9 mouse cellular contexts compared by ENCODE assay signal in genomic region chr2:75786075-75786474, GRCm38 (mm10). TPM values are rescaled to one million over a fixed set of nuclear protein-coding genes. Genes with fewer than 3 reads are reported as not detected.
DNase-seq lines count a peak whose midpoint lies in the region; ATAC-seq and TF ChIP-seq lines count a peak whose summit lies in the region.
"Had no signal": no experiment of that assay in that cellular context is flagged by ENCODE, and none has a peak within 500 bp of the region (broad histone marks: within the 10 kb centered on the region; RNA-seq: fewer than 3 reads in every experiment).

No protein-coding gene starts in this region.

- H3K9ac ChIP-seq in MEL (ENCODE audit: control insufficient read depth, low read depth, low read length, poor library complexity, severe bottlenecking): no peak overlapping the region; the same call in 1 of the 2 replicates
- H3K9ac ChIP-seq in embryonic facial prominence, embryonic 12.5 days: no peak overlapping the region
- H3K9ac ChIP-seq: embryonic facial prominence, embryonic 13.5 days had no signal

- no peaks in the 10 kb centered on the region for H3K9me3 ChIP-seq in heart, embryonic 10.5 days
- H3K9me3 ChIP-seq in MEL (replicated peaks; ENCODE audit: insufficient read depth, low read length): no peaks in the 10 kb centered on the region
- no peaks in the 10 kb centered on the region for H3K9me3 ChIP-seq in embryonic facial prominence, embryonic 12.5 days
- H3K9me3 ChIP-seq: embryonic facial prominence, embryonic 13.5 days had no signal

- WGBS in heart, embryonic 10.5 days: 19% methylated on average over 6 of the region's 6 CpGs
- 16% methylated on average over 6 of the region's 6 CpGs for WGBS in embryonic facial prominence, embryonic 12.5 days

- H3K4me2 ChIP-seq in embryonic facial prominence, embryonic 12.5 days (replicated peaks): no peak overlapping the region
- H3K4me2 ChIP-seq: embryonic facial prominence, embryonic 13.5 days had no signal

- TF ChIP-seq POLR2A in MEL (IDR thresholded peaks at IDR 0.05; ENCODE audit: control insufficient read depth in 1 of 2, insufficient read depth in 1 of 2, low read depth in 1 of 2, low read length in 2 of 2, poor library complexity in 1 of 2): no peak

- no peaks in the 10 kb centered on the region for H3K79me2 ChIP-seq in MEL (ENCODE audit: control insufficient read depth, insufficient read depth, low read length, poor library complexity)

- peak; percentile 76 to 98 (median 95) for TF ChIP-seq CTCF in MEL (IDR thresholded peaks at IDR 0.05 in 2 of 3, conservative IDR thresholded peaks at IDR 0.05 in 1 of 3; ENCODE audit: control insufficient read depth in 1 of 3, insufficient read depth in 1 of 3, low read depth in 2 of 3, low read length in 3 of 3, poor library complexity in 1 of 3, severe bottlenecking in 1 of 3)

- H3K4me3 ChIP-seq in heart, embryonic 10.5 days: no peak overlapping the region
- H3K4me3 ChIP-seq in MEL (ENCODE audit: control insufficient read depth in 1 of 2, insufficient read depth in 1 of 2, low read depth in 2 of 2, low read length in 2 of 2): no peak overlapping the region
- H3K4me3 ChIP-seq in embryonic facial prominence, embryonic 12.5 days: no peak overlapping the region
- H3K4me3 ChIP-seq: embryonic facial prominence, embryonic 13.5 days had no signal

- H3K36me3 ChIP-seq in heart, embryonic 10.5 days: no peaks in the 10 kb centered on the region
- peaks cover 0 to 4% of the 10 kb centered on the region in 2 experiments; a peak in 2 of 4 replicates for H3K36me3 ChIP-seq in MEL (ENCODE audit: control insufficient read depth in 1 of 2, insufficient read depth in 2 of 2, low read length in 2 of 2)
- no peaks in the 10 kb centered on the region for H3K36me3 ChIP-seq in embryonic facial prominence, embryonic 12.5 days
- H3K36me3 ChIP-seq: embryonic facial prominence, embryonic 13.5 days had no signal

- peak; percentile 92 for TF ChIP-seq RAD21 in MEL (IDR thresholded peaks at IDR 0.05; ENCODE audit: low read depth, low read length)

- peak; percentile 52 for DNase-seq in heart, adult 8-10 months (ENCODE audit: low spot score)
- DNase-seq in heart, embryonic 10.5 days (ENCODE audit: low spot score): no peak
- DNase-seq in 3T3-L1 (ENCODE audit: low read depth, low spot score) (peak; percentile 90), MEL (ENCODE audit: low read depth, low spot score) (peak; percentile 84)
- peak; percentile 55 to 80 for DNase-seq in kidney, postnatal 36 days
- peak; percentile 22 for DNase-seq in retina, adult 2 months (ENCODE audit: low read depth, low spot score)
- no peak for DNase-seq in cerebellum, adult 8-10 months

- no peaks in the 10 kb centered on the region for H3K27me3 ChIP-seq in heart, embryonic 10.5 days (ENCODE audit: insufficient read depth, poor library complexity, severe bottlenecking)
- no peaks in the 10 kb centered on the region for H3K27me3 ChIP-seq in MEL (ENCODE audit: control insufficient read depth in 1 of 2, insufficient read depth in 2 of 2, low read length in 2 of 2)
- H3K27me3 ChIP-seq in embryonic facial prominence, embryonic 12.5 days: no peaks in the 10 kb centered on the region
- H3K27me3 ChIP-seq: embryonic facial prominence, embryonic 13.5 days had no signal

- no peak overlapping the region for H3K27ac ChIP-seq in heart, embryonic 10.5 days
- H3K27ac ChIP-seq in MEL (ENCODE audit: control insufficient read depth, low read depth, low read length): no peak overlapping the region
- H3K27ac ChIP-seq in embryonic facial prominence, embryonic 12.5 days: peak overlapping the region; percentile 11; the same call in 1 of the 2 replicates
- H3K27ac ChIP-seq: embryonic facial prominence, embryonic 13.5 days had no signal

- H3K4me1 ChIP-seq in heart, embryonic 10.5 days: peaks cover 7% of the 10 kb centered on the region
- peaks cover 0 to 12% of the 10 kb centered on the region in 2 experiments; a peak in 2 of 4 replicates for H3K4me1 ChIP-seq in MEL (ENCODE audit: control insufficient read depth in 1 of 2, insufficient read depth in 2 of 2, low read length in 2 of 2)
- peaks cover 5% of the 10 kb centered on the region for H3K4me1 ChIP-seq in embryonic facial prominence, embryonic 12.5 days

- no peak for ATAC-seq in embryonic facial prominence, embryonic 12.5 days (ENCODE audit: insufficient number of reproducible peaks, insufficient read depth, low FRiP score, low TSS enrichment)

- TF ChIP-seq EP300 in MEL (IDR thresholded peaks at IDR 0.05; ENCODE audit: low read depth in 1 of 2, low read length in 2 of 2): no peak

TF ChIP-seq in MEL, 35 proteins besides CTCF, POLR2A, EP300 and RAD21:
- TF ChIP-seq SMC3 (IDR thresholded peaks at IDR 0.05; ENCODE audit: low read depth, low read length) (peak; percentile 84), ZNF384 (IDR thresholded peaks at IDR 0.05; ENCODE audit: low read depth, low read length) (no peak), GATA1 (IDR thresholded peaks at IDR 0.05; ENCODE audit: low read depth, low read length) (no peak), CHD2 (IDR thresholded peaks at IDR 0.05; ENCODE audit: low read length) (no peak), NELFE (IDR thresholded peaks at IDR 0.05; ENCODE audit: low read depth, low read length) (no peak), MXI1 (IDR thresholded peaks at IDR 0.05; ENCODE audit: low read depth, low read length) (no peak), ZC3H11A (IDR thresholded peaks at IDR 0.05; ENCODE audit: low read depth, low read length) (peak; percentile 77), CHD1 (IDR thresholded peaks at IDR 0.05; ENCODE audit: low read depth, low read length) (no peak)
TF ChIP-seq in MEL: peak in this region for 2.

RNA-seq across cellular contexts. Expression of gene Agps, which starts 45.9 kb away (rescaled TPM):
- 10 to 100 TPM; 26.4 to 32.0 (median 27.2) TPM for total RNA-seq in heart, adult 8-10 months (2022)
- polyA plus RNA-seq in heart, embryonic 10.5 days (2016; fragmentation: Nextera tagmentation; extraction: Ambion mirVana): 48.6 and 49.5 TPM in 2 replicates
- total RNA-seq in MEL (2012; rRNA removed): 47.8 and 49.0 TPM in 2 replicates
- polyA plus RNA-seq in MEL (2012; ENCODE audit: insufficient read depth in 1 of 2, insufficient read length in 2 of 2, low read depth in 1 of 2, low replicate concordance in 2 of 2, missing spikeins in 1 of 2): 10 to 100 TPM in 1 of 2 experiments, not detected in 1; 32.3 TPM
- polyA plus RNA-seq in embryonic facial prominence, embryonic 12.5 days (2016; fragmentation: Nextera tagmentation; extraction: Ambion mirVana): 46.6 and 47.8 TPM in 2 replicates

Comparison
In these comparisons a context has a peak if more than half of its experiments do, and no peak if none do; other contexts are left out.
1. DNase-seq: peak in heart, adult 8-10 months (single experiment), 3T3-L1 (single experiment), MEL (single experiment), kidney, postnatal 36 days (2 of 2) and retina, adult 2 months (single experiment); none in heart, embryonic 10.5 days (single experiment) and cerebellum, adult 8-10 months (single experiment).